Mouse (Mus musculus): ENCODE data around the gene Nfkb1. TPM values are rescaled to one million over a fixed set of nuclear protein-coding genes. Genes with fewer than 3 reads are reported as not detected.

Nfkb1 gene
- polyA plus RNA-seq, 1 experiment from 2014 or later, result 29.1 TPM

- no peak overlapping the region for H3K4me2 ChIP-seq (ENCODE audit: low read length)
- ATAC-seq (replicated peaks; ENCODE audit: low FRiP score, low TSS enrichment, low read depth), result no peak; the same call in 1 of the 2 replicates
- no peaks in the 10 kb centered on the region for H3K9me3 ChIP-seq (ENCODE audit: control insufficient read depth, low read length)
- no peak for DNase-seq (ENCODE audit: low spot score)
- no peaks in the 10 kb centered on the region for H3K27me3 ChIP-seq (replicated peaks; ENCODE audit: control insufficient read depth, insufficient read depth, low read length)
- H3K27ac ChIP-seq (ENCODE audit: low read depth), result no peak overlapping the region
- H3K9ac ChIP-seq (ENCODE audit: low read length), result no peak overlapping the region
- H3K4me3 ChIP-seq (ENCODE audit: low read depth, low read length), result no peak overlapping the region
- H3K36me3 ChIP-seq (ENCODE audit: control insufficient read depth, insufficient read depth, low read length), result no peaks in the 10 kb centered on the region
- H3K4me1 ChIP-seq (replicated peaks; ENCODE audit: control insufficient read depth, insufficient read depth, low read length), result peaks cover 23% of the 10 kb centered on the region
- WGBS, result 74% methylated on average over 6 of the region's 6 CpGs
These were observed 11.0 kb downstream of the Nfkb1 start for GRCm38 (mm10) chr3:135680213-135680843.

- H3K27ac ChIP-seq (ENCODE audit: low read depth), result no peak overlapping the region
- H3K36me3 ChIP-seq (ENCODE audit: control insufficient read depth, insufficient read depth, low read length), result no peaks in the 10 kb centered on the region
- 56% methylated on average over 5 of the region's 5 CpGs for WGBS
- H3K9ac ChIP-seq (ENCODE audit: low read length), result no peak overlapping the region
- peaks cover 18% of the 10 kb centered on the region for H3K4me1 ChIP-seq (replicated peaks; ENCODE audit: control insufficient read depth, insufficient read depth, low read length)
- DNase-seq (ENCODE audit: low spot score), result no peak
- ATAC-seq (replicated peaks; ENCODE audit: low FRiP score, low TSS enrichment, low read depth), result no peak
- H3K9me3 ChIP-seq (ENCODE audit: control insufficient read depth, low read length), result no peaks in the 10 kb centered on the region
- no peak overlapping the region for H3K4me3 ChIP-seq (ENCODE audit: low read depth, low read length)
- H3K27me3 ChIP-seq (replicated peaks; ENCODE audit: control insufficient read depth, insufficient read depth, low read length), result no peaks in the 10 kb centered on the region
- no peak overlapping the region for H3K4me2 ChIP-seq (ENCODE audit: low read length)
These were observed 14.3 kb downstream of the Nfkb1 start for GRCm38 (mm10) chr3:135677064-135677463.

- Histone ChIP-seq H3K4me3 (ENCODE audit: low read depth, low read length) (no peak overlapping the region), H3K9ac (ENCODE audit: low read length) (no peak overlapping the region), H3K27ac (ENCODE audit: low read depth) (no peak overlapping the region), H3K27me3 (replicated peaks; ENCODE audit: control insufficient read depth, insufficient read depth, low read length) (no peaks in the 10 kb centered on the region), H3K36me3 (ENCODE audit: control insufficient read depth, insufficient read depth, low read length) (no peaks in the 10 kb centered on the region), H3K9me3 (ENCODE audit: control insufficient read depth, low read length) (no peaks in the 10 kb centered on the region), H3K4me1 (replicated peaks; ENCODE audit: control insufficient read depth, insufficient read depth, low read length) (peaks cover 13% of the 10 kb centered on the region), H3K4me2 (ENCODE audit: low read length) (no peak overlapping the region)
- DNase-seq (ENCODE audit: low spot score) (no peak), ATAC-seq (replicated peaks; ENCODE audit: low FRiP score, low TSS enrichment, low read depth) (no peak)
- 87% methylated on average over 2 of the region's 2 CpGs for WGBS
These were observed 15.0 kb downstream of the Nfkb1 start for GRCm38 (mm10) chr3:135676364-135676763.

- H3K9me3 ChIP-seq (ENCODE audit: control insufficient read depth, low read length), result no peaks in the 10 kb centered on the region
- H3K4me3 ChIP-seq (ENCODE audit: low read depth, low read length), result no peak overlapping the region
- ATAC-seq (replicated peaks; ENCODE audit: low FRiP score, low TSS enrichment, low read depth) (peak; percentile 77), DNase-seq (ENCODE audit: low spot score) (no peak)
- H3K27me3 ChIP-seq (replicated peaks; ENCODE audit: control insufficient read depth, insufficient read depth, low read length), result no peaks in the 10 kb centered on the region
- peak overlapping the region; percentile 26 for H3K4me2 ChIP-seq (ENCODE audit: low read length)
- H3K36me3 ChIP-seq (ENCODE audit: control insufficient read depth, insufficient read depth, low read length), result no peaks in the 10 kb centered on the region
- 69% methylated on average over 5 of the region's 5 CpGs for WGBS
- H3K27ac ChIP-seq (ENCODE audit: low read depth), result peak overlapping the region; percentile 70; the same call in 1 of the 2 replicates
- H3K4me1 ChIP-seq (replicated peaks; ENCODE audit: control insufficient read depth, insufficient read depth, low read length), result peaks cover 4% of the 10 kb centered on the region
- H3K9ac ChIP-seq (ENCODE audit: low read length), result no peak overlapping the region
These were observed 15.9 kb downstream of the Nfkb1 start for GRCm38 (mm10) chr3:135675480-135675879.

GRCm38 (mm10) chr3:135674716-135675392, 16.5 kb downstream of the Nfkb1 start:
- Histone ChIP-seq H3K9me3 (ENCODE audit: control insufficient read depth, low read length) (no peaks in the 10 kb centered on the region), H3K4me2 (ENCODE audit: low read length) (peak overlapping the region; percentile 26), H3K36me3 (ENCODE audit: control insufficient read depth, insufficient read depth, low read length) (no peaks in the 10 kb centered on the region), H3K27ac (ENCODE audit: low read depth) (peak overlapping the region; percentile 70), H3K27me3 (replicated peaks; ENCODE audit: control insufficient read depth, insufficient read depth, low read length) (no peaks in the 10 kb centered on the region), H3K4me1 (replicated peaks; ENCODE audit: control insufficient read depth, insufficient read depth, low read length) (peaks cover 4% of the 10 kb centered on the region), H3K4me3 (ENCODE audit: low read depth, low read length) (no peak overlapping the region), H3K9ac (ENCODE audit: low read length) (no peak overlapping the region)
- peak; percentile 76 for ATAC-seq (replicated peaks; ENCODE audit: low FRiP score, low TSS enrichment, low read depth)
- WGBS, result 52% methylated on average over 13 of the region's 13 CpGs
- DNase-seq (ENCODE audit: low spot score), result no peak

- 59% methylated on average over 7 of the region's 7 CpGs for WGBS
- H3K27ac ChIP-seq (ENCODE audit: low read depth), result peak overlapping the region; percentile 30; the same call in 1 of the 2 replicates
- ATAC-seq (replicated peaks; ENCODE audit: low FRiP score, low TSS enrichment, low read depth) (peak; percentile 47), DNase-seq (ENCODE audit: low spot score) (no peak)
- no peaks in the 10 kb centered on the region for H3K9me3 ChIP-seq (ENCODE audit: control insufficient read depth, low read length)
- no peak overlapping the region for H3K9ac ChIP-seq (ENCODE audit: low read length)
- H3K4me2 ChIP-seq (ENCODE audit: low read length), result 0 out of 2 replicates have a peak overlapping the region, but pooled peaks have one; percentile 7
- H3K4me3 ChIP-seq (ENCODE audit: low read depth, low read length), result no peak overlapping the region
- peaks cover 4% of the 10 kb centered on the region for H3K4me1 ChIP-seq (replicated peaks; ENCODE audit: control insufficient read depth, insufficient read depth, low read length)
- no peaks in the 10 kb centered on the region for H3K27me3 ChIP-seq (replicated peaks; ENCODE audit: control insufficient read depth, insufficient read depth, low read length)
- no peaks in the 10 kb centered on the region for H3K36me3 ChIP-seq (ENCODE audit: control insufficient read depth, insufficient read depth, low read length)
These were observed 17.7 kb downstream of the Nfkb1 start for GRCm38 (mm10) chr3:135673695-135674094.

GRCm38 (mm10) chr3:135673041-135673440, 18.3 kb downstream of the Nfkb1 start:
- no peak overlapping the region for H3K4me3 ChIP-seq (ENCODE audit: low read depth, low read length)
- H3K9me3 ChIP-seq (ENCODE audit: control insufficient read depth, low read length), result no peaks in the 10 kb centered on the region
- DNase-seq (ENCODE audit: low spot score) (no peak), ATAC-seq (replicated peaks; ENCODE audit: low FRiP score, low TSS enrichment, low read depth) (no peak)
- no peaks in the 10 kb centered on the region for H3K27me3 ChIP-seq (replicated peaks; ENCODE audit: control insufficient read depth, insufficient read depth, low read length)
- no peaks in the 10 kb centered on the region for H3K36me3 ChIP-seq (ENCODE audit: control insufficient read depth, insufficient read depth, low read length)
- H3K27ac ChIP-seq (ENCODE audit: low read depth), result no peak overlapping the region
- WGBS, result 89% methylated on average over 4 of the region's 4 CpGs
- H3K9ac ChIP-seq (ENCODE audit: low read length), result no peak overlapping the region
- H3K4me2 ChIP-seq (ENCODE audit: low read length), result no peak overlapping the region
- H3K4me1 ChIP-seq (replicated peaks; ENCODE audit: control insufficient read depth, insufficient read depth, low read length), result peaks cover 4% of the 10 kb centered on the region

- H3K27me3 ChIP-seq (replicated peaks; ENCODE audit: control insufficient read depth, insufficient read depth, low read length), result no peaks in the 10 kb centered on the region
- no peak overlapping the region for H3K27ac ChIP-seq (ENCODE audit: low read depth)
- no peak for ATAC-seq (replicated peaks; ENCODE audit: low FRiP score, low TSS enrichment, low read depth)
- H3K4me2 ChIP-seq (ENCODE audit: low read length), result no peak overlapping the region
- H3K9ac ChIP-seq (ENCODE audit: low read length), result no peak overlapping the region
- H3K36me3 ChIP-seq (ENCODE audit: control insufficient read depth, insufficient read depth, low read length), result peaks cover 3% of the 10 kb centered on the region
- H3K4me1 ChIP-seq (replicated peaks; ENCODE audit: control insufficient read depth, insufficient read depth, low read length), result peaks cover 4% of the 10 kb centered on the region
- H3K4me3 ChIP-seq (ENCODE audit: low read depth, low read length), result no peak overlapping the region
- 73% methylated on average over 5 of the region's 5 CpGs for WGBS
- H3K9me3 ChIP-seq (ENCODE audit: control insufficient read depth, low read length), result no peaks in the 10 kb centered on the region
- DNase-seq (ENCODE audit: low spot score), result no peak
These were observed 19.2 kb downstream of the Nfkb1 start for GRCm38 (mm10) chr3:135672135-135672534.

- ATAC-seq (replicated peaks; ENCODE audit: low FRiP score, low TSS enrichment, low read depth), result no peak
- peaks cover 4% of the 10 kb centered on the region for H3K4me1 ChIP-seq (replicated peaks; ENCODE audit: control insufficient read depth, insufficient read depth, low read length)
- H3K27ac ChIP-seq (ENCODE audit: low read depth), result no peak overlapping the region
- H3K9ac ChIP-seq (ENCODE audit: low read length), result no peak overlapping the region
- H3K9me3 ChIP-seq (ENCODE audit: control insufficient read depth, low read length), result no peaks in the 10 kb centered on the region
- H3K36me3 ChIP-seq (ENCODE audit: control insufficient read depth, insufficient read depth, low read length), result peaks cover 12% of the 10 kb centered on the region
- DNase-seq (ENCODE audit: low spot score), result no peak
- no peaks in the 10 kb centered on the region for H3K27me3 ChIP-seq (replicated peaks; ENCODE audit: control insufficient read depth, insufficient read depth, low read length)
- no peak overlapping the region for H3K4me2 ChIP-seq (ENCODE audit: low read length)
- WGBS, result 71% methylated on average over 4 of the region's 4 CpGs
- no peak overlapping the region for H3K4me3 ChIP-seq (ENCODE audit: low read depth, low read length)
These were observed 20.5 kb downstream of the Nfkb1 start for GRCm38 (mm10) chr3:135670869-135671268.

Measured in intestine, embryonic 14.5 days (tissue).